Mouse (Mus musculus): ENCODE measurements around the gene Zfp995. TPM values are rescaled to one million over a fixed set of nuclear protein-coding genes. Genes with fewer than 3 reads are reported as not detected.
A peak's percentile ranks its signal among the peaks of the same experiment; 100 is the strongest.
"Not testable (repeated sequence)": the region's sequence is repeated elsewhere in the genome, so short reads cannot be mapped to it uniquely, and the experiment has no call there.

The Zfp995 gene
- 7.2 and 8.6 TPM in 2 replicates for polyA plus RNA-seq (2016; fragmentation: Nextera tagmentation; extraction: Ambion mirVana)

GRCm38 (mm10) chr17:21909456-21910052, at the start of gene Zfp995:
TSS of gene Zfp995 (minus strand) at chr17:21909926.
- peak within 1 kb of the TSS; percentile 62 for H3K9ac ChIP-seq
- peak; percentile 93 for ATAC-seq (ENCODE audit: insufficient number of reproducible peaks, insufficient read depth, low FRiP score, low TSS enrichment)
- not testable (repeated sequence) for H3K36me3 ChIP-seq, H3K27ac ChIP-seq, H3K4me1 ChIP-seq, H3K27me3 ChIP-seq, H3K9me3 ChIP-seq
- WGBS = 1% methylated on average over 24 of the region's 24 CpGs
- peak within 1 kb of the TSS; percentile 68 for H3K4me2 ChIP-seq (replicated peaks)
- H3K4me3 ChIP-seq = peak within 1 kb of the TSS; percentile 70

GRCm38 (mm10) chr17:21909039-21909438, 687 bp downstream of the Zfp995 start:
- Histone ChIP-seq H3K9ac (peak overlapping the region; percentile 62), H3K4me1 (no peaks in the 10 kb centered on the region), H3K27ac (no peak overlapping the region), H3K36me3 (no peaks in the 10 kb centered on the region), H3K4me2 (replicated peaks) (peak overlapping the region; percentile 68), H3K4me3 (peak overlapping the region; percentile 70), H3K9me3 (no peaks in the 10 kb centered on the region), H3K27me3 (no peaks in the 10 kb centered on the region)
- peak; percentile 80 for ATAC-seq (ENCODE audit: insufficient number of reproducible peaks, insufficient read depth, low FRiP score, low TSS enrichment)
- 6% methylated on average over 3 of the region's 3 CpGs for WGBS

GRCm38 (mm10) chr17:21871256-21871655, 38.5 kb downstream of the Zfp995 start:
- ATAC-seq (ENCODE audit: insufficient number of reproducible peaks, insufficient read depth, low FRiP score, low TSS enrichment) = no peak
- Histone ChIP-seq H3K9me3 (0 out of 2 replicates have a peak, but pooled peaks cover 4% of the 10 kb centered on the region), H3K4me2 (replicated peaks) (no peak overlapping the region), H3K4me1 (no peaks in the 10 kb centered on the region), H3K9ac (no peak overlapping the region), H3K36me3 (no peaks in the 10 kb centered on the region), H3K27ac (no peak overlapping the region), H3K4me3 (no peak overlapping the region), H3K27me3 (no peaks in the 10 kb centered on the region)
- WGBS = 82% methylated on average over 1 of the region's 1 CpGs

- not testable (repeated sequence) for H3K27ac ChIP-seq; ATAC-seq (ENCODE audit: insufficient number of reproducible peaks, insufficient read depth, low FRiP score, low TSS enrichment); H3K36me3 ChIP-seq; H3K9ac ChIP-seq; H3K4me2 ChIP-seq (replicated peaks); H3K9me3 ChIP-seq; H3K4me3 ChIP-seq; H3K27me3 ChIP-seq; H3K4me1 ChIP-seq
- 91% methylated on average over 8 of the region's 8 CpGs for WGBS
Measured at GRCm38 (mm10) chr17:21846322-21846582, 63.5 kb downstream of the Zfp995 start.

- no peaks in the 10 kb centered on the region for H3K36me3 ChIP-seq
- 3% methylated on average over 22 of the region's 22 CpGs for WGBS
- H3K9me3 ChIP-seq = no peaks in the 10 kb centered on the region
- H3K9ac ChIP-seq = peak within 1 kb of the TSS; percentile 73
- ATAC-seq (ENCODE audit: insufficient number of reproducible peaks, insufficient read depth, low FRiP score, low TSS enrichment) = peak; percentile 99
- H3K4me2 ChIP-seq (replicated peaks) = peak within 1 kb of the TSS; percentile 48
- H3K27me3 ChIP-seq = no peaks in the 10 kb centered on the region
- H3K27ac ChIP-seq = peak within 1 kb of the TSS; percentile 79
- H3K4me3 ChIP-seq = peak within 1 kb of the TSS; percentile 67
- no peaks in the 10 kb centered on the region for H3K4me1 ChIP-seq
Measured at GRCm38 (mm10) chr17:21845545-21846321, 64.0 kb downstream of the Zfp995 start, which contains the start of gene Zfp820. TSS of gene Zfp820 (minus strand) at chr17:21845772.

- Histone ChIP-seq H3K27ac (no peak overlapping the region), H3K4me1 (no peaks in the 10 kb centered on the region), H3K4me3 (no peak overlapping the region), H3K9me3 (no peaks in the 10 kb centered on the region), H3K36me3 (peaks cover 3% of the 10 kb centered on the region; the same call in 1 of the 2 replicates), H3K27me3 (no peaks in the 10 kb centered on the region), H3K4me2 (replicated peaks) (no peak overlapping the region), H3K9ac (no peak overlapping the region)
- WGBS = 59% methylated on average over 2 of the region's 2 CpGs
- ATAC-seq (ENCODE audit: insufficient number of reproducible peaks, insufficient read depth, low FRiP score, low TSS enrichment) = no peak
Measured at GRCm38 (mm10) chr17:21838510-21838909, 71.2 kb downstream of the Zfp995 start.

Other genes starting within 250 kb of the Zfp995 start
- 8.3 and 10.9 TPM in 2 replicates for gene Gm10226, start 218.1 kb downstream of the Zfp995 start, polyA plus RNA-seq (2016; fragmentation: Nextera tagmentation; extraction: Ambion mirVana)
- 17.7 and 20.6 TPM in 2 replicates for gene Zfp760, start 202.2 kb downstream of the Zfp995 start, polyA plus RNA-seq (2016; fragmentation: Nextera tagmentation; extraction: Ambion mirVana)
- gene Zfp229, start 179.1 kb downstream of the Zfp995 start, polyA plus RNA-seq (2016; fragmentation: Nextera tagmentation; extraction: Ambion mirVana) = 8.2 and 8.8 TPM in 2 replicates
- gene Zfp820, start 64.2 kb downstream of the Zfp995 start, polyA plus RNA-seq (2016; fragmentation: Nextera tagmentation; extraction: Ambion mirVana) = 6.9 and 7.7 TPM in 2 replicates
- gene Zfp942, start 52.5 kb upstream of the Zfp995 start, polyA plus RNA-seq (2016; fragmentation: Nextera tagmentation; extraction: Ambion mirVana) = 28.3 and 30.5 TPM in 2 replicates
- 20.0 and 22.8 TPM in 2 replicates for gene Zfp943, start 52.6 kb upstream of the Zfp995 start, polyA plus RNA-seq (2016; fragmentation: Nextera tagmentation; extraction: Ambion mirVana)